Mouse (Mus musculus) liver, adult 2 months (tissue): ENCODE data around the gene Dusp12.

ENCODE experiments used
- CTCF ChIP-seq: fragments of 200-500 bp; IDR thresholded peaks from 2 replicates; pipeline ENCODE4 v1.5.1; 2011; ENCODE audit warnings: low read depth, low read length, control low read depth
- POLR2A ChIP-seq: fragments of 200-500 bp; IDR thresholded peaks from 2 replicates; pipeline ENCODE4 v1.6.1; 2011; ENCODE audit warnings: low read length, control low read depth; ENCODE audit not compliant: insufficient read depth; ENCODE audit errors: extremely low read depth

DNA sequence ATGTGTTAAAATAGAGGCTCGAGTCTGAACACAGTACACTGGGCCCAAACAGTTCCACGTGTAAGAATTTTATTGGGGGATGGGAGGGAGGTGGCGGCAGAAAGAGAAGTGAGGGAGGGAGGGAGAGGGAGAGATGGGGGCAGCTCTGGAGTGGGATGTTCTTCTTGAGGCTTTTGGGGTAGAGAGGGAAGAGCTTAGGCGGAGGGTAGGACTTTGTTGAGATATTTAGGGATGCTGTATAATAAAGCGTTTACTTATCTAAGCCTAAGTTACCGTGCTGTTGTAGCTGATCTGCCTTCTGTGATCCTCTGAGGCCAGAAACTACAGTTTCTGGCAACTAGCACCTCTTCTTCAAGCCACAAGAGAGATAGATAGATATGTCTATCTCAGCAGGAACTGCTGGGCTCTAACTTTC is 711 bp upstream of the Dusp12 start:
- no peak for TF ChIP-seq POLR2A
- no peak for TF ChIP-seq CTCF
